Mouse (Mus musculus): ENCODE measurements around the gene C1ql1.
A peak's percentile ranks its signal among the peaks of the same experiment; 100 is the strongest.

Gene C1ql1

GRCm38 (mm10) chr11:102901199-102901598 lies 45.3 kb downstream of the C1ql1 start:
- no peak for DNase-seq (ENCODE audit: low read depth, low spot score)

DNA sequence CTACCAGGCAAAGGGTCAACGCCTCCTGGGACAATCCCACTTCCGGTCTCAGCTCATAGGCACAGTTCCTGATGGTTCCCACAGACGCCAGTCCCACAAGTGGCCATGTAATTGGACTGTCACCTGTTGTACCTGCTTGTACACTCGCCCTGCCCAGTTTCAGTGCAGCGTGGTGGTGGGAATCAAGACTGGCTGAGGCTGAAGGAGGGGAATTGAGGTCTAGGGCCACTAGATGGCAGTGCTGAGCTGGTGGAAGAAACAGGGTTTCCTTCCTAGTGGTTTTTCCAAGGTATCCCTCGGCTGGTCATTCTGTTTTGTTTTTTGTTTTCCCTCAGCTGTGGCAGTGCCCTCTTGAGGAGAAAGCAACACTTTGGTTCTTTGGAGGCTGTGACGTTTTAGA lies 45.7 kb downstream of the C1ql1 start, which contains the start of gene Gfap:
Gene Gfap, minus strand, starts transcription at position 150 of the 400 bp plus-strand sequence.
- peak; percentile 74 for DNase-seq (ENCODE audit: low read depth, low spot score)

- no peak for DNase-seq (ENCODE audit: low read depth, low spot score)
Measured at GRCm38 (mm10) chr11:102898408-102898807, 48.1 kb downstream of the C1ql1 start.

DNA sequence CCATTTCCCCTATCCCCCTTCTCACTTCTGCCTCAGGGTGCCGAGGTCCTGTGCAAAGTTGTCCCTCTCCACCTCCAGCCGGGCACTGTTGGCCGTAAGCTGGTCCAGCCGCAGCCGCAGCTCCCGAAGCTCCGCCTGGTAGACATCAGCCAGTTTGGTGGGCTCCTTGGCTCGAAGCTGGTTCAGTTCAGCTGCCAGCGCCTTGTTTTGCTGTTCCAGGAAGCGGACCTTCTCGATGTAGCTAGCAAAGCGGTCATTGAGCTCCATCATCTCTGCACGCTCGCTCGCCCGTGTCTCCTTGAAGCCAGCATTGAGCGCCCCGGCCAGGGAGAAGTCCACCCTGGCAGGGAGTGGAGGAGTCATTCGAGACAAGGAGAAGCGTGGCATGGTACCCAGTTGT lies 49.8 kb downstream of the C1ql1 start:
- no peak for DNase-seq (ENCODE audit: low read depth, low spot score)

GRCm38 (mm10) chr11:102895779-102896178 lies 50.7 kb downstream of the C1ql1 start:
- DNase-seq (ENCODE audit: low read depth, low spot score): peak; percentile 79

- DNase-seq (ENCODE audit: low read depth, low spot score): no peak
Measured at GRCm38 (mm10) chr11:102894716-102895115, 51.8 kb downstream of the C1ql1 start.

- DNase-seq (ENCODE audit: low read depth, low spot score): peak; percentile 76
Measured at GRCm38 (mm10) chr11:102893015-102893651, 53.4 kb downstream of the C1ql1 start.

DNA sequence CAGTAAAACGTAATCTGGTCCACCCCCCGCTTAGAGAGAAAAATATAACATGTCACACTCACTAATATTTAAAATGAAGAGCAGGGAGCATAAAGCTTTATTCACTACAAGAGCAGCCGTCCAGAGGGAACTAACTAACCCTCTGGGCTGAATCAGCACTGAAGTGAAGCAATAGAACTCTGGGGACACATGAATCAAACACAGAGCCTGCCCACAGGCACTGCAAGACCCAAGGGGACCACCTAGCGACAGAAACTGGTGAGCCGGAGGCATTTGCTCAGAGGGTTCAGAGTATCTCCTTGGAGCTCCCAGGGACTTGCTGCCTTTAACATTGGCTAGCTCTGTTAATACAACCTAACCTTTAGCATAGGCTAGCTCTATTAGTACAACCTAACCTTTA lies 56.4 kb downstream of the C1ql1 start:
- no peak for DNase-seq (ENCODE audit: low read depth, low spot score)

Measured in c-Kit-negative CD71-positive TER-119-positive erythroid progenitor cells, embryonic 14.5 days (primary cell).